Mouse (Mus musculus) hindbrain, embryonic 10.5 days (tissue): Measurements from ENCODE around the gene Afap1. TPM values are rescaled to one million over a fixed set of nuclear protein-coding genes. Genes with fewer than 3 reads are reported as not detected.

Source experiments
- DNase-seq: peaks from one replicate; pipeline ENCODE4 v3.0.0-alpha.2; 2017; ENCODE audit warnings: low spot score
- H3K27ac ChIP-seq: fragments of 300-500 bp; sonication (generic); 2 replicates; pipeline ENCODE4 v1.5.1; 2016; ENCODE audit warnings: mild to moderate bottlenecking, moderate library complexity
- H3K27me3 ChIP-seq: fragments of 300-500 bp; sonication (generic); 2 replicates; pipeline ENCODE4 v1.6.1; 2016; ENCODE audit warnings: mild to moderate bottlenecking; ENCODE audit not compliant: poor library complexity, insufficient read depth, severe bottlenecking
- H3K36me3 ChIP-seq: fragments of 300-500 bp; sonication (generic); 2 replicates; pipeline ENCODE4 v1.6.1; 2016; ENCODE audit warnings: mild to moderate bottlenecking, moderate library complexity
- H3K4me1 ChIP-seq: fragments of 300-500 bp; sonication (generic); replicated peaks from 2 replicates; pipeline ENCODE4 v1.6.1; 2016; ENCODE audit warnings: mild to moderate bottlenecking
- H3K4me3 ChIP-seq: fragments of 300-500 bp; sonication (generic); 2 replicates; pipeline ENCODE4 v1.5.1; 2016; ENCODE audit warnings: mild to moderate bottlenecking, moderate library complexity
- H3K9me3 ChIP-seq: fragments of 300-500 bp; sonication (generic); 2 replicates; pipeline ENCODE4 v1.6.1; 2016; ENCODE audit warnings: mild to moderate bottlenecking, moderate library complexity
- WGBS: fragments of 180-500 bp; shearing (Covaris S2); methylation state at CpG from one replicate; pipeline ENCODE4 v1.1.7; 2016; 5-methylcytosine and 5-hydroxymethylcytosine counted together
- polyA plus RNA-seq: library from polyadenylated mRNA; unstranded; fragments of >200 nt; fragmentation: Nextera tagmentation; extraction: Ambion mirVana; gene quantifications from 2 replicates; pipeline ENCODE4 v1.2.1, GENCODE M21; 2016

The Afap1 gene
- polyA plus RNA-seq, 1 experiment from 2014 or later = 56.5 TPM

DNA sequence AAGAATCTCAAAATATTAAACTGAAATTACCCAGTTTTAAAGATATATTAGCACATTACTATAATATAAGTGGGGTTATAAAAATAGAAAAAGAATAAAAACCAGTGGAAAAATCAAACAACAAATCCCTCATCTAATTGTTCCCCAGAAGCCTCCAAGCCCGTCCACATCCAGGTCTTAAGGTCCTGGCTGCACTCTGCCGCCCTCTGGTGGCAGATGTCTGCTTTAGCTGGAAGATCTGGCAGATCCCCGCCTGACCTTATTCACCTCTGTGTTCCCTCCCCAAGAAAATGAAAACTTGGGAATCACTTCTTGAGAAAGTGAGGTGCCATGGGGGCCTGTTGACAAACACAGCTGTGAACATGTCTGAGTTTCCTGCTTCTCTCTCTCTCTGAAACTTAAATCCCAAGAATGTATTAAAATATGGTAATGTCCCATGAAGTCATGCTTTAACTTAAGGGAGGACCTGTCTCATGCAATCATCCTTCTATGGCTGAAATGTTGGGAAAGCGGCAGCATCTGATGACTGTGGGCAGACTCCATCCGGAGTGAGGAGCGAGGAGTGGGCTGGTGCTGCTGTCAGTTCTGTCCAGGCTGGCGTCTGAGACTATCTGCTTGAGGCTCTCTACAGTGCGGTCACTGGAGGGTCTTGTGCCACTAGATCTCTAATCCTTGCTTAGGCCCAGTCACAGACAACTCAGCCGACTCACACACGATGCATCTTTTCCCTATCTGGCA lies 78.9 kb downstream of the Afap1 start:
- H3K9me3 ChIP-seq = no peaks in the 10 kb centered on the region
- WGBS = 60% methylated on average over 10 of the region's 10 CpGs
- DNase-seq = peak; percentile 67
- no peak overlapping the region for H3K4me3 ChIP-seq
- no peak overlapping the region for H3K27ac ChIP-seq
- H3K36me3 ChIP-seq = peaks cover 74% of the 10 kb centered on the region
- H3K4me1 ChIP-seq = peaks cover 30% of the 10 kb centered on the region
- no peaks in the 10 kb centered on the region for H3K27me3 ChIP-seq

DNA sequence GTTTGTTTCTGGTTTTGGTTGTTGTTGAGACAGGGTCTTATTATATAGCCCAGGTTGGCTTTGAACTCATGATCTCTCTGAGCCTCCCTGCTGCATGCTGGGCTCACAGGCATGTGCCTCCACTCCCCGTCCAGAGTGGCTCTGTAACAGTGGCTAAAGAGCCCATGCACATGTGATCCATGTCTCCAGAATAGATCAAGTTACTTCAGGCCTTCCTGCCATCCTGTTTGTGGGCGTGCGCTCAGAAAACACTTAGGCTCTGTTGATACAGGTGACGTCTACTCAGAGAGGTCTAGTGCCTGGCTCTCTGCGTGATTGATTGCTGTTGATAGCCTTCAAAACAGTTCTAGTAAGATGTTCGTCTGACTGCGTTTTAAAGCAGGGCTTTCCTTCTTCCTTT lies 79.6 kb downstream of the Afap1 start:
- no peak for DNase-seq
- Histone ChIP-seq H3K27ac (no peak overlapping the region), H3K4me1 (peaks cover 30% of the 10 kb centered on the region), H3K9me3 (no peaks in the 10 kb centered on the region), H3K36me3 (peaks cover 74% of the 10 kb centered on the region), H3K27me3 (no peaks in the 10 kb centered on the region), H3K4me3 (no peak overlapping the region)
- WGBS = 78% methylated on average over 7 of the region's 7 CpGs

- H3K27ac ChIP-seq = no peak overlapping the region
- H3K27me3 ChIP-seq = no peaks in the 10 kb centered on the region
- 89% methylated on average over 12 of the region's 12 CpGs for WGBS
- H3K4me3 ChIP-seq = no peak overlapping the region
- H3K9me3 ChIP-seq = no peaks in the 10 kb centered on the region
- H3K4me1 ChIP-seq = peaks cover 30% of the 10 kb centered on the region
- DNase-seq = no peak
- H3K36me3 ChIP-seq = peaks cover 74% of the 10 kb centered on the region
Measured at GRCm38 (mm10) chr5:35973800-35974199, 80.7 kb downstream of the Afap1 start.

DNA sequence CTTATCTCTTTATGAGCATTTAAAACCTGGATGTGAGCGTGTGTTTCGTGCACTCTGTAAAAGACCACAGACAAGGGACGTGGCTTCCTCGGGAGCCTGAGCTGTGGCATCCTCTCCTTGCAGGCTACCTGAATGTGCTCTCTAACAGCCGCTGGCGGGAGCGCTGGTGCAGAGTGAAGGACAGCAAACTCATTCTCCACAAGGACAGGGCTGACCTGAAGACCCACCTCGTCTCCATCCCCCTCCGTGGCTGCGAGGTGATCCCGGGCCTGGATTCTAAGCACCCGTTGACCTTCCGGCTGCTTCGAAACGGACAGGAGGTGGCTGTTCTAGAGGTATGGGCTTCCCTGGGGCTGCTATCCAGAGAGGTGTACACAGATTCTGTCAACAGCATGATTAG lies 81.1 kb downstream of the Afap1 start:
- no peak overlapping the region for H3K27ac ChIP-seq
- peaks cover 74% of the 10 kb centered on the region for H3K36me3 ChIP-seq
- H3K4me3 ChIP-seq = no peak overlapping the region
- no peaks in the 10 kb centered on the region for H3K27me3 ChIP-seq
- WGBS = 83% methylated on average over 15 of the region's 15 CpGs
- H3K4me1 ChIP-seq = peaks cover 26% of the 10 kb centered on the region
- DNase-seq = no peak
- no peaks in the 10 kb centered on the region for H3K9me3 ChIP-seq

DNA sequence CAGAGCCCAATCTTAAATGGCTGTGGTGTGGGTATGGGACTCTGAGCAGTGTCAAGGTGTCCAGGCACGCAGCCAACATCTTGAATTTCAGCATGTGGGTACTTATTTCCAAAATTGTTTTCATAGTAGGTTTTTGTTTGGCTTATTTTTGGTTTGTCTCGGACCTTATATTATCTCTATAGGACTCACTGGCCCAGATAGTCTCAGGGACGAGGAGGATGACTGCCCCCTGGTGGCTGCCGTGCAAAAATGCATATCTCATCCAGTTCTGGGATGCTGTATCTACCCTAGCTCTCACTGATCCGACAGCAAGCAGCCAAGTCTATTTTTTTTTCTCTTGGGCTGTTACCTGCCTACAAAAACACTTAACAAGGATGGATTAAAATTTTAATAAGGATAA lies 82.6 kb downstream of the Afap1 start:
- H3K4me3 ChIP-seq = no peak overlapping the region
- no peak overlapping the region for H3K27ac ChIP-seq
- H3K27me3 ChIP-seq = no peaks in the 10 kb centered on the region
- H3K9me3 ChIP-seq = no peaks in the 10 kb centered on the region
- peaks cover 11% of the 10 kb centered on the region for H3K4me1 ChIP-seq
- peaks cover 69% of the 10 kb centered on the region for H3K36me3 ChIP-seq
- whole genome bisulfite sequencing = 22% methylated on average over 5 of the region's 5 CpGs
- DNase-seq = peak; percentile 67

DNA sequence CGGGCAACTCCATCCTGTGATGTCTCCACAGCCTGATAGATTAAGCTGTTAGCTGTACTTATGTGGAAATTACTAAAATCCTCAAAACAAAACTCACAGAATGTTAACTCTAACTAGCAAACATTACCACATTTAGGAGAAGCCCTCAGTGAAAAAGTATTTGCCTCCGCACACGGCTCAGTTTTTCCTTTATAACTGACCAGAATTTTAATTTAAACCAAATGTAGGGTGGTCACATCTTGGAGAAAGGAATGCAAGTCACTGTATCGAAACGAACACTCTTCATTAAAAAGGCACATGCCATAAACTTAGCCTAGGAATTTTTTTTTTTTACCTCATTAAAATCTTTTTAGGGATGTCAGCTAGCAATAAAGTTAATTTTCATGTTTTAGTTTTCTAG lies 87.4 kb downstream of the Afap1 start:
- no peaks in the 10 kb centered on the region for H3K4me1 ChIP-seq
- no peaks in the 10 kb centered on the region for H3K27me3 ChIP-seq
- H3K4me3 ChIP-seq = no peak overlapping the region
- H3K36me3 ChIP-seq = peaks cover 71% of the 10 kb centered on the region
- WGBS = 90% methylated on average over 5 of the region's 5 CpGs
- DNase-seq = no peak
- H3K9me3 ChIP-seq = no peaks in the 10 kb centered on the region
- H3K27ac ChIP-seq = no peak overlapping the region

GRCm38 (mm10) chr5:35981341-35981740 lies 88.2 kb downstream of the Afap1 start:
- H3K27ac ChIP-seq = no peak overlapping the region
- peaks cover 75% of the 10 kb centered on the region for H3K36me3 ChIP-seq
- no peaks in the 10 kb centered on the region for H3K9me3 ChIP-seq
- no peaks in the 10 kb centered on the region for H3K4me1 ChIP-seq
- 89% methylated on average over 5 of the region's 5 CpGs for WGBS
- no peak overlapping the region for H3K4me3 ChIP-seq
- DNase-seq = no peak
- no peaks in the 10 kb centered on the region for H3K27me3 ChIP-seq

GRCm38 (mm10) chr5:35981976-35982375 lies 88.9 kb downstream of the Afap1 start:
- peak; percentile 77 for DNase-seq
- WGBS = 45% methylated on average over 4 of the region's 4 CpGs
- Histone ChIP-seq H3K36me3 (peaks cover 75% of the 10 kb centered on the region), H3K4me3 (no peak overlapping the region), H3K27me3 (no peaks in the 10 kb centered on the region), H3K9me3 (no peaks in the 10 kb centered on the region), H3K4me1 (no peaks in the 10 kb centered on the region), H3K27ac (no peak overlapping the region)

DNA sequence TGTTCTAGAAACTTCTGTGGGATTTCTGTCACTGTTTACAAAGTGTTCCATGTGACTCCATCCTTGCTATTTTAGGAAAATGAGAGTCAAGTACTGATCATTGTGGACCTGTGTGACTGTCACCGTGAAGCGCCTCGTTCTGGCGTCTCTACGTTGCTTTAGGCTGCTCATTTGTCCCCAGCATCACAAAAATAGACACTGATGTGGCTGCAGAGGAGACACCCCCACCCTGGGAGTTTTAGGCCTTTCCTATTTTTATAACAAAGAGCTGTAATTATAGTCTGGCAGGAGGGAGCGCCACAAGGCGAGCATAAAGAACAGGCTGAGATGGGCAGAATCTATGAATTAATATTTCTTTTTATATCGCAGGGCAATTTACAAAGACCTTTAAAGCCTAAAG lies 92.5 kb downstream of the Afap1 start:
- 93% methylated on average over 8 of the region's 8 CpGs for WGBS
- H3K36me3 ChIP-seq = peaks cover 83% of the 10 kb centered on the region
- H3K9me3 ChIP-seq = no peaks in the 10 kb centered on the region
- no peak for DNase-seq
- no peaks in the 10 kb centered on the region for H3K27me3 ChIP-seq
- H3K4me3 ChIP-seq = no peak overlapping the region
- H3K27ac ChIP-seq = no peak overlapping the region
- H3K4me1 ChIP-seq = no peaks in the 10 kb centered on the region

DNA sequence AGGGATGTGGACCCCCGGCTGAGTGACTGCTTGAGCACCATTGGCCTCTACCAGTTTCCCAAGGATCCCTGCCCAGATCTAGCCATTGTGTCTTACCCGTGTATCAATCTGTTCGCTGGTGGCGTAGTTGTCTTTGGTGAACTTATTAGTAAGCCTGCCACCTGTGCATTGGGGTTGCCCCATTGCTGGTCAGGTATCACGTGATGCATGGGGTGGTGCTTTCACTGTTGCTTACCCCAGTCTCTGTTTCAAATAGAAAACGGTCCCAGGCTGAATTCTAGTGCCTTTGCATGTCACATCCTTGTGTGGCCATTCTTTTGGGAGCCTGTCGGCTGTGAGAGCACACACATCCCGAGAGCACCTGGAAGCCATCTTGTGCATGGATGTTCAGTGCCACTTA lies 95.0 kb downstream of the Afap1 start:
- Histone ChIP-seq H3K4me3 (no peak overlapping the region), H3K9me3 (no peaks in the 10 kb centered on the region), H3K27ac (no peak overlapping the region), H3K27me3 (no peaks in the 10 kb centered on the region), H3K36me3 (peaks cover 96% of the 10 kb centered on the region), H3K4me1 (no peaks in the 10 kb centered on the region)
- 90% methylated on average over 8 of the region's 8 CpGs for WGBS
- no peak for DNase-seq

DNA sequence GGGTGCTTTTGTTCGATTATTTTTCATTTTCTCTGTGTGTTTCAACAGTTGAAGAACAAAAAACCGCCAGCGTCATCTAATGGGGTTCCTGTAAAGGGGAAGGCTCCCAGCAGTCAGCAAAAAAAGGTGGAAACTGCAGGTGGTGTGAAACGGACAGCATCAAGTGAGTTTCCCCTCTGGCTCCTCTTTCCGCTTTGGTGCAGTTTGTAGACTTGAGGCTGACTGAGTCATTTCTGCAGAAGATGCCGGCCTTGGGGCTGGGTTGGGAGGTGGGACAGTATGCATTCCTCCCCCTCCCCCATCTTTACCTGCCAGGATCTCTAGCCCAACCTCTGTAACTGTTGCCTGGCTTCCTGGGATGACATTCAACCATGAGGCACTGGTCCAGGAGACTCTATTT lies 96.4 kb downstream of the Afap1 start:
- Histone ChIP-seq H3K27me3 (no peaks in the 10 kb centered on the region), H3K4me3 (no peak overlapping the region), H3K27ac (no peak overlapping the region), H3K4me1 (no peaks in the 10 kb centered on the region), H3K36me3 (peaks cover 96% of the 10 kb centered on the region), H3K9me3 (no peaks in the 10 kb centered on the region)
- 69% methylated on average over 6 of the region's 6 CpGs for WGBS
- DNase-seq = no peak

GRCm38 (mm10) chr5:35989986-35990735 lies 97.0 kb downstream of the Afap1 start:
- H3K27ac ChIP-seq = no peak overlapping the region
- H3K27me3 ChIP-seq = no peaks in the 10 kb centered on the region
- WGBS = 73% methylated on average over 11 of the region's 11 CpGs
- H3K4me3 ChIP-seq = no peak overlapping the region
- peaks cover 92% of the 10 kb centered on the region for H3K36me3 ChIP-seq
- DNase-seq = no peak
- no peaks in the 10 kb centered on the region for H3K9me3 ChIP-seq
- no peaks in the 10 kb centered on the region for H3K4me1 ChIP-seq

GRCm38 (mm10) chr5:36003797-36004196 lies 110.7 kb downstream of the Afap1 start:
- no peaks in the 10 kb centered on the region for H3K27me3 ChIP-seq
- DNase-seq = no peak
- WGBS = 86% methylated on average over 10 of the region's 10 CpGs
- no peak overlapping the region for H3K4me3 ChIP-seq
- no peaks in the 10 kb centered on the region for H3K9me3 ChIP-seq
- no peak overlapping the region for H3K27ac ChIP-seq
- no peaks in the 10 kb centered on the region for H3K4me1 ChIP-seq
- peaks cover 45% of the 10 kb centered on the region for H3K36me3 ChIP-seq
